Mouse (Mus musculus): ENCODE results near the gene Cfap126. TPM values are rescaled to one million over a fixed set of nuclear protein-coding genes. Genes with fewer than 3 reads are reported as not detected.

Gene Cfap126
- total and polyA plus RNA-seq, 3 experiments = 0.69 to 3.5 TPM; not detected in 1

- H3K4me1 ChIP-seq (ENCODE audit: control insufficient read depth in 1 of 2, insufficient read depth in 2 of 2, low read length in 2 of 2) = peaks cover 8 to 15% of the 10 kb centered on the region in 2 experiments
- H3K27me3 ChIP-seq (ENCODE audit: control insufficient read depth in 1 of 2, insufficient read depth in 2 of 2, low read length in 2 of 2) = no peaks in the 10 kb centered on the region
- no peaks in the 10 kb centered on the region for H3K9me3 ChIP-seq (replicated peaks; ENCODE audit: insufficient read depth, low read length)
- peak overlapping the region; percentile 53 to 77 for H3K4me3 ChIP-seq (ENCODE audit: control insufficient read depth in 1 of 2, insufficient read depth in 1 of 2, low read depth in 2 of 2, low read length in 2 of 2)
- peak overlapping the region; percentile 73 for H3K27ac ChIP-seq (ENCODE audit: control insufficient read depth, low read depth, low read length)
- H3K79me2 ChIP-seq (ENCODE audit: control insufficient read depth, insufficient read depth, low read length, poor library complexity) = no peaks in the 10 kb centered on the region; the same call in 1 of the 2 replicates
- peak overlapping the region; percentile 75 for H3K9ac ChIP-seq (ENCODE audit: control insufficient read depth, low read depth, low read length, poor library complexity, severe bottlenecking)
- peak; percentile 96 for DNase-seq (ENCODE audit: low read depth, low spot score)
- peaks cover 0 to 17% of the 10 kb centered on the region in 2 experiments; a peak in 2 of 4 replicates for H3K36me3 ChIP-seq (ENCODE audit: control insufficient read depth in 1 of 2, insufficient read depth in 2 of 2, low read length in 2 of 2)
- TF ChIP-seq POLR2A (IDR thresholded peaks at IDR 0.05; ENCODE audit: control insufficient read depth in 1 of 2, insufficient read depth in 1 of 2, low read depth in 1 of 2, low read length in 2 of 2, poor library complexity in 1 of 2) (peak in 1 of 2 experiments; percentile 35; a peak in 1 of 4 replicates), GABPA (IDR thresholded peaks at IDR 0.05; ENCODE audit: low read depth, low read length) (no peak), CTCF (IDR thresholded peaks at IDR 0.05 in 2 of 3, conservative IDR thresholded peaks at IDR 0.05 in 1 of 3; ENCODE audit: control insufficient read depth in 1 of 3, insufficient read depth in 1 of 3, low read depth in 2 of 3, low read length in 3 of 3, poor library complexity in 1 of 3, severe bottlenecking in 1 of 3) (peak; percentile 77 to 98 (median 97)), TAL1 (IDR thresholded peaks at IDR 0.05; ENCODE audit: low read length) (no peak), NRF1 (IDR thresholded peaks at IDR 0.05; ENCODE audit: insufficient read depth, low read depth, low read length, poor library complexity, severe bottlenecking) (no peak), RCOR1 (IDR thresholded peaks at IDR 0.05; ENCODE audit: low read depth, low read length) (no peak), GATA1 (IDR thresholded peaks at IDR 0.05; ENCODE audit: low read depth, low read length) (peak; percentile 48; the same call in 1 of the 2 replicates), JUND (IDR thresholded peaks at IDR 0.05; ENCODE audit: low read depth, low read length) (no peak), NELFE (IDR thresholded peaks at IDR 0.05; ENCODE audit: low read depth, low read length) (no peak), CHD2 (IDR thresholded peaks at IDR 0.05; ENCODE audit: low read length) (no peak), ZKSCAN1 (IDR thresholded peaks at IDR 0.05; ENCODE audit: low read depth, low read length) (no peak), TCF12 (IDR thresholded peaks at IDR 0.05; ENCODE audit: low read depth, low read length) (peak; percentile 36; the same call in 1 of the 2 replicates), MXI1 (IDR thresholded peaks at IDR 0.05; ENCODE audit: low read depth, low read length) (peak; percentile 80), UBTF (IDR thresholded peaks at IDR 0.05; ENCODE audit: borderline replicate concordance, insufficient read depth, low read depth, low read length) (no peak), POLR2AphosphoS2 (IDR thresholded peaks at IDR 0.05; ENCODE audit: low read length) (no peak), ZNF384 (IDR thresholded peaks at IDR 0.05; ENCODE audit: low read depth, low read length) (no peak), MAX (IDR thresholded peaks at IDR 0.05; ENCODE audit: low read length) (peak; percentile 65; the same call in 1 of the 2 replicates), ZMIZ1 (IDR thresholded peaks at IDR 0.05; ENCODE audit: low read depth, low read length) (no peak), RAD21 (IDR thresholded peaks at IDR 0.05; ENCODE audit: low read depth, low read length) (peak; percentile 90), HCFC1 (IDR thresholded peaks at IDR 0.05; ENCODE audit: low read depth, low read length) (no peak; the same call in none of the 2 replicates), MAFK (IDR thresholded peaks at IDR 0.05; ENCODE audit: borderline replicate concordance, low read depth, low read length) (peak; percentile 97), ELF1 (IDR thresholded peaks at IDR 0.05; ENCODE audit: low read depth, low read length) (peak; percentile 61), EP300 (IDR thresholded peaks at IDR 0.05; ENCODE audit: low read depth in 1 of 2, low read length in 2 of 2) (no peak), ZC3H11A (IDR thresholded peaks at IDR 0.05; ENCODE audit: low read depth, low read length) (peak; percentile 66), KAT2A (conservative IDR thresholded peaks at IDR 0.05; ENCODE audit: low read depth, low read length) (no peak; the same call in 1 of the 2 replicates), MYC (IDR thresholded peaks at IDR 0.05; ENCODE audit: low read depth, low read length) (peak; percentile 79), TBP (IDR thresholded peaks at IDR 0.05; ENCODE audit: low read depth, low read length) (peak; percentile 99), USF2 (IDR thresholded peaks at IDR 0.05; ENCODE audit: borderline replicate concordance in 1 of 2, insufficient read depth in 1 of 2, low read depth in 1 of 2, low read length in 2 of 2) (no peak), POLR2AphosphoS5 (IDR thresholded peaks at IDR 0.05; ENCODE audit: borderline replicate concordance, low read depth, low read length) (no peak), MYB (IDR thresholded peaks at IDR 0.05; ENCODE audit: low read depth, low read length) (no peak), MAZ (IDR thresholded peaks at IDR 0.05; ENCODE audit: low read depth, low read length) (peak; percentile 63), SMC3 (IDR thresholded peaks at IDR 0.05; ENCODE audit: low read depth, low read length) (peak; percentile 94), BHLHE40 (IDR thresholded peaks at IDR 0.05; ENCODE audit: borderline replicate concordance, low read depth, low read length) (no peak), MEF2A (IDR thresholded peaks at IDR 0.05; ENCODE audit: extremely low read depth, insufficient replicate concordance, low read depth, low read length, poor library complexity, severe bottlenecking) (no peak), E2F4 (IDR thresholded peaks at IDR 0.05; ENCODE audit: borderline replicate concordance, low read depth, low read length) (no peak), SIN3A (IDR thresholded peaks at IDR 0.05; ENCODE audit: low read length) (peak; percentile 78)
Measured at GRCm38 (mm10) chr1:171111020-171111780, 2.5 kb upstream of the Cfap126 start.

Data from MEL (cell line).